Mouse (Mus musculus): ENCODE results near the gene Susd1.

The Susd1 gene

GRCm38 (mm10) chr4:59336846-59337532, 101.4 kb downstream of the Susd1 start:
- no peak for DNase-seq

- no peak for DNase-seq
Observed at GRCm38 (mm10) chr4:59336439-59336809, 102.0 kb downstream of the Susd1 start.

- no peak for DNase-seq
Observed at GRCm38 (mm10) chr4:59335616-59336438, 102.6 kb downstream of the Susd1 start.

- no peak for DNase-seq
Observed at GRCm38 (mm10) chr4:59335101-59335500, 103.3 kb downstream of the Susd1 start.

- DNase-seq: no peak
Observed at GRCm38 (mm10) chr4:59334236-59334635, 104.2 kb downstream of the Susd1 start.

GRCm38 (mm10) chr4:59333424-59333895, 105.0 kb downstream of the Susd1 start:
- DNase-seq: no peak

- DNase-seq: no peak
Observed at GRCm38 (mm10) chr4:59332691-59333423, 105.6 kb downstream of the Susd1 start.

GRCm38 (mm10) chr4:59332089-59332488, 106.3 kb downstream of the Susd1 start:
- no peak for DNase-seq

- DNase-seq: peak in 1 of 2 experiments; percentile 4
Observed at GRCm38 (mm10) chr4:59331633-59332032, 106.8 kb downstream of the Susd1 start.

GRCm38 (mm10) chr4:59330961-59331604, 107.3 kb downstream of the Susd1 start:
- DNase-seq: no peak

- no peak for DNase-seq
Observed at GRCm38 (mm10) chr4:59329461-59330304, 108.8 kb downstream of the Susd1 start.

GRCm38 (mm10) chr4:59328821-59329220, 109.6 kb downstream of the Susd1 start:
- no peak for DNase-seq

GRCm38 (mm10) chr4:59327986-59328385, 110.4 kb downstream of the Susd1 start:
- DNase-seq: no peak

GRCm38 (mm10) chr4:59326031-59326760, 112.2 kb downstream of the Susd1 start:
- DNase-seq: no peak

- DNase-seq: no peak
Observed at GRCm38 (mm10) chr4:59324317-59324716, 114.1 kb downstream of the Susd1 start.

- DNase-seq: no peak
Observed at GRCm38 (mm10) chr4:59323231-59323651, 115.2 kb downstream of the Susd1 start.

- DNase-seq: no peak
Observed at GRCm38 (mm10) chr4:59322733-59323132, 115.7 kb downstream of the Susd1 start.

- DNase-seq: no peak
Observed at GRCm38 (mm10) chr4:59322056-59322455, 116.4 kb downstream of the Susd1 start.

GRCm38 (mm10) chr4:59321181-59322008, 117.0 kb downstream of the Susd1 start:
- DNase-seq: no peak

All from cerebellum, adult 18-20 months (tissue).